Mouse (Mus musculus): ENCODE results near the gene Rnase2b. TPM values are rescaled to one million over a fixed set of nuclear protein-coding genes. Genes with fewer than 3 reads are reported as not detected.
"Not testable (repeated sequence)": the region's sequence is repeated elsewhere in the genome, so short reads cannot be mapped to it uniquely, and the experiment has no call there.

Rnase2b gene
- polyA plus RNA-seq, 1 experiment, result not detected

GRCm38 (mm10) chr14:51156056-51156735 lies 5.9 kb upstream of the Rnase2b start:
- H3K4me1 ChIP-seq (ENCODE audit: control insufficient read depth, insufficient read depth, low read length), result no peaks in the 10 kb centered on the region
- no peaks in the 10 kb centered on the region for H3K9me3 ChIP-seq (replicated peaks; ENCODE audit: control insufficient read depth, insufficient read depth, low read length, poor library complexity, severe bottlenecking)
- no peaks in the 10 kb centered on the region for H3K36me3 ChIP-seq (ENCODE audit: control insufficient read depth, insufficient read depth, low read length, poor library complexity, severe bottlenecking)
- TF ChIP-seq CTCF (IDR thresholded peaks at IDR 0.05; ENCODE audit: low read depth, low read length), result no peak
- TF ChIP-seq EP300 (IDR thresholded peaks at IDR 0.05; ENCODE audit: insufficient read depth, low read depth, low read length), result no peak
- TF ChIP-seq POLR2A (IDR thresholded peaks at IDR 0.05; ENCODE audit: insufficient read depth, low read length), result no peak
- H3K27me3 ChIP-seq (ENCODE audit: control insufficient read depth, insufficient read depth, low read length, poor library complexity, severe bottlenecking), result no peaks in the 10 kb centered on the region
- no peak overlapping the region for H3K4me3 ChIP-seq (ENCODE audit: low read depth, low read length)
- no peak overlapping the region for H3K27ac ChIP-seq (ENCODE audit: insufficient read depth, low read length)
- no peak overlapping the region for H3K9ac ChIP-seq (ENCODE audit: low read depth, poor library complexity, severe bottlenecking)

DNA sequence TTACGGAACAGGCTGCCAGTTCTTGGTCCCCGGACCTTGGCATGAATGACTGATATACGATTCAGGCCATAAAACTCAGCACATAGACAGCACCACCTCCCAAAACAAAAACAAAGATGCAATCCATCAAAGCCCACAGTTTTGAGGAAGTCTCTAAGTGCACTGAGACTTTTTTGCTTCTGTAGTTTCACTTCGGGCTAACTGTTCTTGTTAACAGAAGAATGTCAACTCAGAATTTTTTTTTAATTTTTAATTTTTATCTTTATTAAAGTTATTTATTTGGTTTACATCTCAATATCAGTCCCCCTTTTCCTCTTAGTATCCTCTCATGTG lies 5.4 kb upstream of the Rnase2b start:
- Histone ChIP-seq H3K36me3 (ENCODE audit: control insufficient read depth, insufficient read depth, low read length, poor library complexity, severe bottlenecking) (no peaks in the 10 kb centered on the region), H3K9ac (ENCODE audit: low read depth, poor library complexity, severe bottlenecking) (no peak overlapping the region), H3K27me3 (ENCODE audit: control insufficient read depth, insufficient read depth, low read length, poor library complexity, severe bottlenecking) (no peaks in the 10 kb centered on the region), H3K27ac (ENCODE audit: insufficient read depth, low read length) (no peak overlapping the region), H3K4me3 (ENCODE audit: low read depth, low read length) (no peak overlapping the region), H3K9me3 (replicated peaks; ENCODE audit: control insufficient read depth, insufficient read depth, low read length, poor library complexity, severe bottlenecking) (no peaks in the 10 kb centered on the region), H3K4me1 (ENCODE audit: control insufficient read depth, insufficient read depth, low read length) (no peaks in the 10 kb centered on the region)
- TF ChIP-seq EP300 (IDR thresholded peaks at IDR 0.05; ENCODE audit: insufficient read depth, low read depth, low read length) (no peak), CTCF (IDR thresholded peaks at IDR 0.05; ENCODE audit: low read depth, low read length) (no peak), POLR2A (IDR thresholded peaks at IDR 0.05; ENCODE audit: insufficient read depth, low read length) (no peak)

DNA sequence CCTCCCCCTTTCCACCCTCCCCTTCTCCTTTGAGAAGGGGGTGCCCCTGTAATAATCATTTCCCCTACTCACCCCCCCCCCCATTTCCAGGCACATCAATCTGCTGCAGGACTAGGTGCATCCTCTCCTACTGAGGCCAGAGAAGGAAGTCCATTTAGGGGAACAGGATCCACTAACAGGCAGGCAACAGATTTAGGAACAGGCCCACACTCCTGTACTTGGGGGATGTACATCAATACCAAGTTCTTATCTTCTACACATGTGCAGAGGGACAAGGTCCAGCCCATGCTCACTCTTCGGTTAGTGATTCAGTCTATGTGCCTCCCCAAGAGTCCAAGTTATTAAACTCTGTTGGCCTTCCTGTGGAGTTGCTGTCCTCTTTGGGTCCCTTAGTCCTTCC lies 5.0 kb upstream of the Rnase2b start:
- TF ChIP-seq POLR2A (IDR thresholded peaks at IDR 0.05; ENCODE audit: insufficient read depth, low read length) (no peak), CTCF (IDR thresholded peaks at IDR 0.05; ENCODE audit: low read depth, low read length) (no peak), EP300 (IDR thresholded peaks at IDR 0.05; ENCODE audit: insufficient read depth, low read depth, low read length) (no peak)
- Histone ChIP-seq H3K4me1 (ENCODE audit: control insufficient read depth, insufficient read depth, low read length) (no peaks in the 10 kb centered on the region), H3K9ac (ENCODE audit: low read depth, poor library complexity, severe bottlenecking) (no peak overlapping the region), H3K9me3 (replicated peaks; ENCODE audit: control insufficient read depth, insufficient read depth, low read length, poor library complexity, severe bottlenecking) (no peaks in the 10 kb centered on the region), H3K27ac (ENCODE audit: insufficient read depth, low read length) (no peak overlapping the region), H3K27me3 (ENCODE audit: control insufficient read depth, insufficient read depth, low read length, poor library complexity, severe bottlenecking) (no peaks in the 10 kb centered on the region), H3K36me3 (ENCODE audit: control insufficient read depth, insufficient read depth, low read length, poor library complexity, severe bottlenecking) (no peaks in the 10 kb centered on the region), H3K4me3 (ENCODE audit: low read depth, low read length) (no peak overlapping the region)

DNA sequence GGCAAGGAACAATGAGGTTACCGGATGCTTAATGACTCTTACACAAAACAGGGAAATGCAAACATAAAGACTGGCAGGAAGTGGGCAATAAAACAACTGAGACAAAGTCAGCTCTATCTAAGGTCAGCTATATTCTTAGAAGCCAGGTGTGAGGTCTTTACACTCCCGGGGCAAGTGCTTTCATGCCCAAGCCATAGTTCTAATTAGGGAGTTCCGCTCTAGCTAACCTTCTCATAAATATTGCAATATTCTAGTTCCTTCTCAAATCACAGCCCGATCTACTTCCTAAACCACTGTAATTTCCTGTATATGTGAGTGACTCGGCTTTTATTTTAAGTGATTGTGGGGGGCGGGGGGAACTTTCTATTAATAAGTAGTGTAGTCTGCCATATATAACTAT lies 1.3 kb downstream of the Rnase2b start:
- H3K36me3 ChIP-seq (ENCODE audit: control insufficient read depth, insufficient read depth, low read length, poor library complexity, severe bottlenecking); H3K9me3 ChIP-seq (replicated peaks; ENCODE audit: control insufficient read depth, insufficient read depth, low read length, poor library complexity, severe bottlenecking); H3K9ac ChIP-seq (ENCODE audit: low read depth, poor library complexity, severe bottlenecking); H3K4me1 ChIP-seq (ENCODE audit: control insufficient read depth, insufficient read depth, low read length); H3K27ac ChIP-seq (ENCODE audit: insufficient read depth, low read length); H3K27me3 ChIP-seq (ENCODE audit: control insufficient read depth, insufficient read depth, low read length, poor library complexity, severe bottlenecking); H3K4me3 ChIP-seq (ENCODE audit: low read depth, low read length): not testable (repeated sequence)

GRCm38 (mm10) chr14:51165435-51165834 lies 3.4 kb downstream of the Rnase2b start:
- H3K4me1 ChIP-seq (ENCODE audit: control insufficient read depth, insufficient read depth, low read length), result no peaks in the 10 kb centered on the region
- H3K36me3 ChIP-seq (ENCODE audit: control insufficient read depth, insufficient read depth, low read length, poor library complexity, severe bottlenecking), result no peaks in the 10 kb centered on the region
- no peaks in the 10 kb centered on the region for H3K9me3 ChIP-seq (replicated peaks; ENCODE audit: control insufficient read depth, insufficient read depth, low read length, poor library complexity, severe bottlenecking)
- no peak overlapping the region for H3K27ac ChIP-seq (ENCODE audit: insufficient read depth, low read length)
- no peak overlapping the region for H3K9ac ChIP-seq (ENCODE audit: low read depth, poor library complexity, severe bottlenecking)
- TF ChIP-seq CTCF (IDR thresholded peaks at IDR 0.05; ENCODE audit: low read depth, low read length) (no peak), POLR2A (IDR thresholded peaks at IDR 0.05; ENCODE audit: insufficient read depth, low read length) (no peak), EP300 (IDR thresholded peaks at IDR 0.05; ENCODE audit: insufficient read depth, low read depth, low read length) (no peak)
- no peaks in the 10 kb centered on the region for H3K27me3 ChIP-seq (ENCODE audit: control insufficient read depth, insufficient read depth, low read length, poor library complexity, severe bottlenecking)
- H3K4me3 ChIP-seq (ENCODE audit: low read depth, low read length), result no peak overlapping the region

- H3K27ac ChIP-seq (ENCODE audit: insufficient read depth, low read length), result no peak overlapping the region
- H3K4me3 ChIP-seq (ENCODE audit: low read depth, low read length), result no peak overlapping the region
- TF ChIP-seq CTCF (IDR thresholded peaks at IDR 0.05; ENCODE audit: low read depth, low read length) (no peak), POLR2A (IDR thresholded peaks at IDR 0.05; ENCODE audit: insufficient read depth, low read length) (no peak), EP300 (IDR thresholded peaks at IDR 0.05; ENCODE audit: insufficient read depth, low read depth, low read length) (no peak)
- no peaks in the 10 kb centered on the region for H3K9me3 ChIP-seq (replicated peaks; ENCODE audit: control insufficient read depth, insufficient read depth, low read length, poor library complexity, severe bottlenecking)
- no peaks in the 10 kb centered on the region for H3K27me3 ChIP-seq (ENCODE audit: control insufficient read depth, insufficient read depth, low read length, poor library complexity, severe bottlenecking)
- H3K36me3 ChIP-seq (ENCODE audit: control insufficient read depth, insufficient read depth, low read length, poor library complexity, severe bottlenecking), result no peaks in the 10 kb centered on the region
- no peaks in the 10 kb centered on the region for H3K4me1 ChIP-seq (ENCODE audit: control insufficient read depth, insufficient read depth, low read length)
- H3K9ac ChIP-seq (ENCODE audit: low read depth, poor library complexity, severe bottlenecking), result no peak overlapping the region
Observed at GRCm38 (mm10) chr14:51166068-51166467, 4.0 kb downstream of the Rnase2b start.
